Mouse (Mus musculus) hindbrain, embryonic 11.5 days (tissue): Measurements from ENCODE around the gene Rnf152. TPM values are rescaled to one million over a fixed set of nuclear protein-coding genes. Genes with fewer than 3 reads are reported as not detected.

Source experiments
- ATAC-seq: fragments of 200-750 bp; cut with Nextera tagmentation; 2 replicates; pipeline ENCODE4 v1.8.0; 2017; ENCODE audit warnings: mild to moderate bottlenecking, moderate TSS enrichment, moderate library complexity; ENCODE audit not compliant: low FRiP score
- DNase-seq: peaks from one replicate; pipeline ENCODE4 v3.0.0-alpha.2; 2015; ENCODE audit warnings: low spot score
- H3K27ac ChIP-seq: fragments of 300-500 bp; sonication (generic); 2 replicates; pipeline ENCODE4 v1.5.1; 2014; ENCODE audit warnings: mild to moderate bottlenecking, low read depth, low read length
- H3K27me3 ChIP-seq: fragments of 300-500 bp; sonication (generic); 2 replicates; pipeline ENCODE4 v1.6.1; 2014; ENCODE audit warnings: mild to moderate bottlenecking, low read length, moderate library complexity, mixed read lengths; ENCODE audit not compliant: control insufficient read depth, insufficient read depth
- H3K36me3 ChIP-seq: fragments of 300-500 bp; sonication (generic); 2 replicates; pipeline ENCODE4 v1.6.1; 2014; ENCODE audit warnings: mild to moderate bottlenecking, low read length, moderate library complexity, mixed read lengths; ENCODE audit not compliant: control insufficient read depth, insufficient read depth
- H3K4me1 ChIP-seq: fragments of 300-500 bp; sonication (generic); replicated peaks from 2 replicates; pipeline ENCODE4 v1.6.1; 2014; ENCODE audit warnings: low read length, mixed read lengths; ENCODE audit not compliant: control insufficient read depth, insufficient read depth
- H3K4me2 ChIP-seq: fragments of 300-500 bp; sonication (generic); replicated peaks from 2 replicates; pipeline ENCODE4 v1.6.1; 2014; ENCODE audit warnings: mild to moderate bottlenecking, low read depth, low read length
- H3K4me3 ChIP-seq: fragments of 300-500 bp; sonication (generic); 2 replicates; pipeline ENCODE4 v1.5.1; 2014; ENCODE audit warnings: low read depth, low read length
- H3K9ac ChIP-seq: fragments of 300-500 bp; sonication (generic); 2 replicates; pipeline ENCODE4 v1.6.1; 2014; ENCODE audit warnings: low read depth, low read length
- H3K9me3 ChIP-seq: fragments of 300-500 bp; sonication (generic); 2 replicates; pipeline ENCODE4 v1.6.1; 2016; ENCODE audit warnings: low read length; ENCODE audit not compliant: control insufficient read depth
- WGBS: fragments of 180-500 bp; shearing (Covaris S2); extraction: QIAGEN DNeasy Blood & Tissue Kit; methylation state at CpG from one replicate; pipeline ENCODE4 v1.1.7; 2014; 5-methylcytosine and 5-hydroxymethylcytosine counted together
- polyA plus RNA-seq: library from polyadenylated mRNA; unstranded; fragments of >200 nt; fragmentation: Nextera tagmentation; extraction: Ambion mirVana; gene quantifications from 2 replicates; pipeline ENCODE4 v1.2.1, GENCODE M21; 2014

Gene Rnf152
- polyA plus RNA-seq, 1 experiment from 2014 or later: 2.5 TPM

GRCm38 (mm10) chr1:105330581-105331320, 25.8 kb downstream of the Rnf152 start:
- Histone ChIP-seq H3K36me3 (no peaks in the 10 kb centered on the region), H3K4me3 (no peak overlapping the region), H3K9me3 (no peaks in the 10 kb centered on the region), H3K27me3 (no peaks in the 10 kb centered on the region), H3K4me1 (no peaks in the 10 kb centered on the region), H3K9ac (no peak overlapping the region), H3K4me2 (no peak overlapping the region), H3K27ac (no peak overlapping the region)
- DNase-seq (no peak), ATAC-seq (no peak)
- 83% methylated on average over 5 of the region's 5 CpGs for WGBS

DNA sequence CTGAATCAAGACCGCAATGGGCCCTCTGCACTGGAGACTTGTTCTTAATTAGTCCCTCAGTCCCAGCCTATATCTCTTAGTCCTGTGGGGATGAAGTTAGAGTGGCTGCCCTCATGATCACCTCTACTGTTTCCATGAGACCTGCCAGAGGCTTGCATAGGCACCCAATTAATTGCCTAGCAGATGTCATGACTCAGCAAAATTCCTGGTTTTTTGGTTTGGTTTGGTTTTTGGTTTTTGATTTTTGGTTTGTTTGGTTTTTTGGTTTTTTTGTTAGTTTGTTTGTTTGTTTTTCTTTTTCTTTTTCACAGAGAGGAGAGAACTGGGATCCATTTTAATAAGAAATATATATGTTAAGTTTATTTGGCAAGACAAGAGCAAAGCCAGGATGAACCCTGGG, 28.7 kb downstream of the Rnf152 start:
- Histone ChIP-seq H3K36me3 (no peaks in the 10 kb centered on the region), H3K4me1 (no peaks in the 10 kb centered on the region), H3K4me3 (no peak overlapping the region), H3K9ac (no peak overlapping the region), H3K9me3 (no peaks in the 10 kb centered on the region), H3K4me2 (no peak overlapping the region), H3K27ac (no peak overlapping the region), H3K27me3 (no peaks in the 10 kb centered on the region)
- DNase-seq (no peak), ATAC-seq (no peak)
- WGBS: 97% methylated on average over 1 of the region's 1 CpGs

- no peak for ATAC-seq
- WGBS: 59% methylated on average over 4 of the region's 4 CpGs
Observed at GRCm38 (mm10) chr1:105324636-105325035, 31.9 kb downstream of the Rnf152 start.

DNA sequence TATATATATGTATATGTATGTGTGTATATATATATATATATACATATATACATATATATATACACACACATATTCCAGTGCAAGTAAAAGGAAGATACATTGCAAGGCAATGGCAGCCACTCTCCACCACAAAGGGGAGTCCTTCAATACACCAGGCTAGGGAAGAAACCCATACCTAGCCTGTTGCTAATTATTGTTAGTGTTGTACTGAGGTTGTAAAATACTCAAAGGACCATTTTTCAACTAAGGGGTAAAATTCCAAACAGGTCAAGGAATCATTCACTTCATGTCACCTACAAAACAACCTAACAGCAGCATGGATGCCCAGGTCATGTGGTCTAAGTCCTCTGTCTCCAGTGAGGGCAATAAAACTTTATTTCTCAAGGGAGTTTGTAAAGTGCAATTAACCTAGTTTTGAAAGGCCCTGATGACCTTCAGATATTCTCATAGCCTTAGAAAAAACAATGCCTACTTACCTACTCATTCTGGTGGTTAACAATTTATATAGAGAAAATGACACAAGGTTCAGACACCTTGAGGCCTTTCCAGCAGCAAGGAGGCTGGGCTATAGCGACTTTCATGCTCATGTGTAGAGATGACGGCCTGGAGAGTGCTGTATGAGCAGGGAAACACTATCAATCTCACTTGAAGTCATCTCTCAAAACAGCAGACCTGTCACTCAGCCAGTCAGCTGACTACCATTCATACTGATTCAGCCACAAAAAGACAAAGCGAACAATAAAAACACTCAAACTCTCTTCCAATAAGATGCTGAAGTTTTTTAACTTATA, 42.3 kb downstream of the Rnf152 start:
- Histone ChIP-seq H3K27me3 (no peaks in the 10 kb centered on the region), H3K36me3 (no peaks in the 10 kb centered on the region), H3K9me3 (no peaks in the 10 kb centered on the region), H3K9ac (no peak overlapping the region), H3K4me3 (no peak overlapping the region), H3K4me1 (no peaks in the 10 kb centered on the region), H3K4me2 (no peak overlapping the region), H3K27ac (no peak overlapping the region)
- no peak for DNase-seq
- no peak for ATAC-seq
- WGBS: 78% methylated on average over 3 of the region's 3 CpGs

More at GRCm38 (mm10) chr1:105324636-105325035, 31.9 kb downstream of the Rnf152 start:
- no peaks in the 10 kb centered on the region for H3K27me3 ChIP-seq
- H3K9me3 ChIP-seq: no peaks in the 10 kb centered on the region
- no peak overlapping the region for H3K4me2 ChIP-seq
- no peak overlapping the region for H3K4me3 ChIP-seq
- H3K4me1 ChIP-seq: no peaks in the 10 kb centered on the region
- no peak overlapping the region for H3K9ac ChIP-seq
- no peaks in the 10 kb centered on the region for H3K36me3 ChIP-seq
- no peak for DNase-seq
- H3K27ac ChIP-seq: no peak overlapping the region

DNA sequence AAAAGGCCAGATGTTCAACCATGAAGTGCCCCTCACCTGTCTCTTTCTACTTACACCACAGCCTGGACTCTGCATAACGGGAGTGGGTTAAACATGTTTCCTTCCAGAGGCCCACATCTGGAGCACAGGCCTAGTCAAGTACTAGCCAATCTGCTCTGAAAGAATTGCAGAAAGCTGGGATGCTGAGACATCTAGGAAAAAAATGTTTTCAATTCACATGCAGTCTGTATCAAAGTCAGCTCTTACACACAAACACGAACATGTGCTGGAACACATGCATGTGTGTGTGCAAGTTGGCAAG, 44.0 kb downstream of the Rnf152 start:
- ATAC-seq (peak; percentile 55), DNase-seq (no peak)
- WGBS: 53% methylated on average over 2 of the region's 2 CpGs
- Histone ChIP-seq H3K27me3 (no peaks in the 10 kb centered on the region), H3K4me1 (no peaks in the 10 kb centered on the region), H3K36me3 (no peaks in the 10 kb centered on the region), H3K27ac (no peak overlapping the region), H3K4me3 (no peak overlapping the region), H3K9ac (no peak overlapping the region), H3K9me3 (no peaks in the 10 kb centered on the region), H3K4me2 (no peak overlapping the region)

GRCm38 (mm10) chr1:105311899-105312600, 44.5 kb downstream of the Rnf152 start:
- H3K27me3 ChIP-seq: no peaks in the 10 kb centered on the region
- 94% methylated on average over 1 of the region's 1 CpGs for WGBS
- H3K4me2 ChIP-seq: no peak overlapping the region
- no peak overlapping the region for H3K27ac ChIP-seq
- H3K4me3 ChIP-seq: no peak overlapping the region
- peak; percentile 81 for ATAC-seq
- no peak overlapping the region for H3K9ac ChIP-seq
- no peaks in the 10 kb centered on the region for H3K9me3 ChIP-seq
- H3K36me3 ChIP-seq: no peaks in the 10 kb centered on the region
- DNase-seq: peak; percentile 49
- H3K4me1 ChIP-seq: no peaks in the 10 kb centered on the region

- 79% methylated on average over 6 of the region's 6 CpGs for WGBS
- Histone ChIP-seq H3K27ac (no peak overlapping the region), H3K36me3 (no peaks in the 10 kb centered on the region), H3K9me3 (no peaks in the 10 kb centered on the region), H3K9ac (no peak overlapping the region), H3K4me1 (no peaks in the 10 kb centered on the region), H3K4me3 (no peak overlapping the region), H3K27me3 (no peaks in the 10 kb centered on the region), H3K4me2 (no peak overlapping the region)
- DNase-seq (no peak), ATAC-seq (no peak)
Observed at GRCm38 (mm10) chr1:105302164-105302563, 54.3 kb downstream of the Rnf152 start.

DNA sequence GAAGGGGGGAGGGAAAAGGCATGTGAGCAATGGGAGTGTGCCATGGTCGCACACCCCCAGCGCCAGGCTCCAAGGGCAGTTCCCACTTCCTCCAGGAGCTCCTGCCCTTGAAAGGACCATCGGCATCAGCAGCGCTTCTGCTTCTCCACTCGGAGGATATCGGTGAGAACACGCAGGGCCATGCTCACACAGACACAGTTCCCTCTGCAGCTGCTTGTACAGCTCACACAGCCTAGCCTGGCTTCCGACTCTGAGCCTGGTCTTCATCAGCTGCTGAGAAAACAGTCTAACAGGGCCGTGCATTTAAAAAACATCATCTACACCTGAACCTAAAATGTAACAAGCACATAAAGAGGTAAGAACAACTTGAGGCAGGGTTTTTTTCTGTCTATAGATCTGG, 54.7 kb downstream of the Rnf152 start:
- Histone ChIP-seq H3K9ac (no peak overlapping the region), H3K4me2 (no peak overlapping the region), H3K27ac (no peak overlapping the region), H3K9me3 (no peaks in the 10 kb centered on the region), H3K4me1 (no peaks in the 10 kb centered on the region), H3K27me3 (no peaks in the 10 kb centered on the region), H3K4me3 (no peak overlapping the region), H3K36me3 (no peaks in the 10 kb centered on the region)
- WGBS: 93% methylated on average over 9 of the region's 9 CpGs
- DNase-seq (no peak), ATAC-seq (no peak)
